Mouse (Mus musculus) left cerebral cortex, adult 11 months (tissue): ENCODE results near the gene Map9.
"Not testable (repeated sequence)": the region's sequence is repeated elsewhere in the genome, so short reads cannot be mapped to it uniquely, and the experiment has no call there.

Experiments
- DNase-seq: peaks from one replicate; pipeline ENCODE4 v3.0.0; 2022; ENCODE audit warnings: low spot score

The Map9 gene

DNA sequence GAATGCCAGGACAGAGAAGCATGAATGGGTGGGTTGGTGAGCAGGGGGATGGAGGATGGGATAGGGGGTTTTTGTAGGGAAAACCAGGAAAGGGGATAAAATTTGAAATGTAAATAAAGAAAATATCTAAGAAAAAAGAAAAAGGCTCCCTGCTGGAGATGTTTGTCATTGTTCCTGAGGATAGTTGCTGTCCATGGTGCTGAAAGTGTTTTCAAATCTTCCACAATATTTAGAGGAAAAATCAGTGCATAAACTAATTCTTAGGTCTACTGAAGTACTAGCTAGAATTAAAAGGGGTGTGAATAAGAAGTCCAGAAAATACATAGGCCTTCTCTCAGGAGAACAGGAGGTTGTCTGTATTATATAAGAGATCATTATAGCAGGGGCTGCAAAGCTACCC lies 54.6 kb downstream of the Map9 start:
- no peak for DNase-seq

DNA sequence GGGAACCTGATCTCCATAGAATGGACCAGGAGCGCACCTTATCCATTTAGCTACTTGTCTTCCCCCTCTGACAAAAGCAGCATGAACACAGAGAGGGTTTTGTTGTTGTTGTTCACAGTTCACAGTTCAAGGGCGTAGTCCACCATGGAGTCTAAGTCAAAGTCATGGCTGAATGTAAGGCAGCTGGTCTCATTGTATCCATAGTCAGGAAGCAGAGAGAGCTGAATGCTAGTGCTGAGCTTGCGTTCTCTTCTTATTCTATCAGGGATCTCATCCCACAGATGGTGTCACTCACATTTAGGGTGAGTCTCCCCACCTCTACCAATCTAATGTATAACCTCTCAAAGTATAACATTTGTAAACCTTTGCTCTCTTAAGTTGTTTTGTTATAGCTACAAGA lies 60.1 kb downstream of the Map9 start:
- no peak for DNase-seq

DNA sequence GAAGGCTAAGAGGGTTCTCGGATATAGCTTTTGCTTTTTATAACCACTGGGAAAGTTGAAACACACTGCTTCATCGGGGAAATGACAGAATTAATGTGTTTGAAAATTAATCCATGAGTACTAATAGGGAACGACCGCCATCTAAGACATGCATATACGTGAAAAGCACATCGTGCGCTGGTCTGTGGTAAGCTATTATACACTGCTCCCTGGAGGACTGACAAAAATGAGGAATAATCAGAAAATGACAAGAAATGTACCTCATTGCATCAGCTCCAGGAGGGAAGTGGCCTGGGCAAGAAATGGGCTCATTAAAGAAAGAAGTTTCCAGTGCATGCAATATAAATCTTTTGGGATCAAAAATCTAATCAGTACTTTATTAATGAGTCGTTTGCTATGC lies 77.5 kb downstream of the Map9 start:
- no peak for DNase-seq

DNA sequence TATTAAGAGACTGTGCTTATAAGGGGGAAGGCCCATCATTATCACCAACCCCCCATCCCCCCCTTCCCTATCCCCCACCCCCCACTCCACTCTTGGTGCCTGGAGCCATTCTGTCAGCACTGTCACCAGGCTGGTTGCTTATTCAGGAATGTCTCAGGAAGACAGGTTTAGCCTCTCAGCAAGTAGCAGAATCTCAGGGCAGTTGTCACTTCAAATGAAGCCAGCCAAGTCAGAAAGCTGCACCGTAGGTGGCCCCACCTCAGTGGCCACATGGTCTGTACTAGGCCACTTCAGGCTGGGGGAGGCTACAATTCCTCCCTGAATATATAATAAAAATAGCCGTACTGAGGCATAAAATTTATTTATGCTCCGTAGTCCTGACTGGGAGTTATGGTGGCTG lies 83.1 kb downstream of the Map9 start:
- DNase-seq = no peak

DNA sequence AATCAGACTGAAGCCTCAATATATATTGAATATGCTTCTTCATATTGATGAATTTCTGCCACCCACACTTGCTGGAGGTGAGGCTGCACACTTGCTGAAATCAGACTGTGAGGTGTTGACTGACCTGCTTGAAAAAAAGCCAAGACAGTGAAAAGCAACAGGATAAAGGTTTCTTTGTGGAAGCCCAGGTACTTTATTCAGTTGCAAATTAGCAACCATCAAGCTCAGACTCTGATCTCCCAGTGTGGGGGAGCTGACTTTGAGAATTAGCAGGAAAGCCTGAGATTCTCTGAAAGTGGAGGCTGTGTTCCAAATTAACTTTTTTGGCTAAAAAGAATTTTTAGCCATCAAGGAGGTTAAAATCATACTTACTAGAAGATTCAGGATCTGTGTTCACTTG lies 83.8 kb downstream of the Map9 start:
- DNase-seq = not testable (repeated sequence)
